Mouse (Mus musculus) cerebellum, adult 2 months (tissue): ENCODE results near the gene Syt8. TPM values are rescaled to one million over a fixed set of nuclear protein-coding genes. Genes with fewer than 3 reads are reported as not detected.

Experiments
- DNase-seq, 2 experiments: peaks; one replicate each; pipeline ENCODE4 v3.0.0; 2021
- H3K27ac ChIP-seq: fragments of 200-500 bp; 2 replicates; pipeline ENCODE4 v1.5.1; 2012; ENCODE audit warnings: low read length, control low read depth, inconsistent platforms; ENCODE audit not compliant: insufficient read depth
- H3K27me3 ChIP-seq: fragments of 200-500 bp; 2 replicates; pipeline ENCODE4 v1.6.1; 2012; ENCODE audit warnings: inconsistent platforms, mild to moderate bottlenecking, low read length, moderate library complexity; ENCODE audit not compliant: control insufficient read depth, insufficient read depth
- H3K4me1 ChIP-seq: fragments of 200-500 bp; 2 replicates; pipeline ENCODE4 v1.6.1; 2011; ENCODE audit warnings: low read length; ENCODE audit not compliant: control insufficient read depth, insufficient read depth
- H3K4me3 ChIP-seq: fragments of 200-500 bp; replicated peaks from 2 replicates; pipeline ENCODE3; 2011; ENCODE audit warnings: mild to moderate bottlenecking, low read depth, low read length, control low read depth; ENCODE audit not compliant: insufficient read depth
- CTCF ChIP-seq: fragments of 200-500 bp; IDR thresholded peaks from 2 replicates; pipeline ENCODE4 v1.5.1; 2011; ENCODE audit warnings: low read depth, mild to moderate bottlenecking, control low read depth, low read length, moderate library complexity, borderline replicate concordance; ENCODE audit not compliant: insufficient read depth
- POLR2A ChIP-seq: fragments of 200-500 bp; IDR thresholded peaks from 2 replicates; pipeline ENCODE4 v1.6.1; 2011; ENCODE audit warnings: low read length, control low read depth, borderline replicate concordance; ENCODE audit not compliant: insufficient read depth
- WGBS: fragments of 180-500 bp; shearing (Covaris S2); methylation state at CpG from one replicate; pipeline ENCODE4 v1.1.7; 2018; 5-methylcytosine and 5-hydroxymethylcytosine counted together
- polyA plus RNA-seq: library from polyadenylated mRNA; depleted of rRNA; stranded (reverse); fragments of >200 nt; gene quantifications from 2 replicates; pipeline ENCODE4 v1.2.3, GENCODE M21; 2012; rRNA removed

The Syt8 gene
- not detected in 2 replicates for polyA plus RNA-seq

DNA sequence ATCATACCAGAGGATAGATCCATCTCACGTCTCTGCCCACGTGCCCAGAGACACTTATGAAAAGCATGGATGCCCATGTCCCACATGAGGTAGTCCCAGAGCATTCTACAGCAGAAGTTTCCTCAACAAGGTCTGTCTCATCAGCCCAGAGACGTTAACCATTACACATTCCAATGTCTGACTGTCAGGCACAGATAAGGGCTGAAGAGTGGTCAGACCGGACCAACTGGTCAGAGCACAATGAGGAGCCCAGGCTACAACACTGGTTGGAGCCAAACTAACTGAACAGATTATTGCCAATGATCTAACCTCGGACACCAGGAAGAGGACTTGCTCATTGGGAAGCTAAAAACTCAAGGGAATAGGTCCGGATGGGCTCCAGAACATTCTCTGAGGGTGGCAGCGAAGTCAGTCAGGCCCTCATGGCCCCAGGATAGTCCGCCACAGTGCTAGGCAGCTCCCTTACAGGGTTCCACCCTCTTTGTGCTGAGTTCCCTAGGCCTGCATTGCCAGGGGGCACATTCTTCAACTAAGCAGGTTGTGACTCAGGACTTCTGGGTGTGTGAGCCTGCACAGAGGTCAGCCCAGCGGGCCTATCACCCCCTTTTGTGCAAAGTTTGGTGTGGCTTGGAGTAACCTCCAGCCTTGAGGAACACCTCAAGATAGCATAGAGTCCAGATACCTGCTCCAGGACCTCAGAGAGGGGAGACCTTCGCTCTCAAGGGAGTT lies at the start of gene Syt8:
Gene Syt8 (plus strand): TSS at position 714 of the 729 bp plus-strand sequence.
- H3K27me3 ChIP-seq, result no peaks in the 10 kb centered on the region
- no peak within 1 kb of the TSS for H3K27ac ChIP-seq
- no peak within 1 kb of the TSS for H3K4me3 ChIP-seq
- no peak for TF ChIP-seq CTCF
- TF ChIP-seq POLR2A, result no peak
- peak in 1 of 2 experiments; percentile 12 for DNase-seq
- 94% methylated on average over 10 of the region's 10 CpGs for WGBS
- peaks cover 5% of the 10 kb centered on the region; the same call in 1 of the 2 replicates for H3K4me1 ChIP-seq

DNA sequence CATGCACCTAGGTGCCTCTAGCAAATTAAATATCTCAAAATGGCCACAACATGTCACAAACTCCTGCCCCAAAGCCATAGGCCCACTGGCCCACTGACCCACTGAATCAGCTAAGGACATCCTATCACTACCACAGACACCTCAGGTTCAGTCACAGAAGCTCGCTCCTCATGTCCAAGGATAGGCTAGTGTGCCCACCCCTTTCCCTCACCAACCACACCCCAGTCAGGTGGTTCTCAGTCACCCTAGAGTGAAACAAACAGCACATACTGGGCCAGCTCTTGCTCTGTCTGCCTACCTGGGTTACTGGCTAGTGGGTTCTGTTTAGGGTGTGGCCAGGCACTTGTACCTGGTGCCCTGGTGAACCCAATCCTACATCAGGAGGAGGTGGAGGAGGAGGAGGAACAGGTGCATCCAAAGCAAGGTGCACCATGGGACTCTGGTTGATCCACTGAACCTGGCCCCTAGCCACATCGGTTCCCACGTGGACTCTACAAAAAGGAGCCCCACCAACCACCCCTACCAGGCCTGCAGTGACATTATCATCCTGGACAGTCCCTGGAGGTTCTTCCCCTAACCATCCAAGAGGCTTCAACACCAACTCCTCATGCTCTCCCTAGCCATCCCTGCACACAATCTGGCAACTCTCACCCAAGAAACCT lies 48.8 kb upstream of the Syt8 start:
- Histone ChIP-seq H3K27ac (no peak overlapping the region), H3K27me3 (no peaks in the 10 kb centered on the region), H3K4me3 (peak overlapping the region; percentile 93), H3K4me1 (peaks cover 18% of the 10 kb centered on the region)
- WGBS, result 59% methylated on average over 3 of the region's 3 CpGs
- TF ChIP-seq POLR2A (no peak), CTCF (no peak)
- DNase-seq, result no peak

DNA sequence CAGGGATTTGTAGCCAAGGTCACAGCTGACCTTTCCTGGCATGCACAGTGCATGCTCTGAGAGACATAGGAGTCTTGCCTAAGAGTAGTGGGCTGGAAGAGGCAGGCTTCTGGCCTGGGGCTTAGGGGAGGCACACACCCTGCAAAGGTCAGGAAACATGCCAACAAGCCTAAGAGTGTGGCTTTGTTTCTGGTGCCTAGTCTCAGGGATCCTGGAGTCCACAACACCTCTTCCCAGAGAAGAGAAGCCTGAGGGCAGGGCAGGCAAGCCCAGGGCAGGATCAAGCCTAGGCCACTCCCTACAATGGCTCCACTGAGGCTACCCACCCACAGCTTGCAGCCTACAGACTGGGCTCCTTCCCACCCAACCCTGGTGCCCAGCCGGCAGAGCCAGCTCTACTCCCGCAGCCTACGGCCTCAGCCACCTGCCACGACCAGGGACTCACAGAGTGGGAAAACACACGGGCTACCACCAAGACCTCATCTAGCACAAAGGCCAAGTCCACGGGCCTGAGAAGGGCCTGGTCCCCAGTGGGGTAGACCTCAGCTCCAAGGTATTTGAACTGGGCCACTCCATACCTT lies 47.9 kb upstream of the Syt8 start:
- peaks cover 18% of the 10 kb centered on the region for H3K4me1 ChIP-seq
- peak overlapping the region; percentile 55; the same call in 1 of the 2 replicates for H3K27ac ChIP-seq
- peak in 1 of 2 experiments; percentile 43 for DNase-seq
- H3K4me3 ChIP-seq, result peak overlapping the region; percentile 93
- TF ChIP-seq POLR2A, result no peak
- H3K27me3 ChIP-seq, result no peaks in the 10 kb centered on the region
- WGBS, result 1% methylated on average over 6 of the region's 6 CpGs

DNA sequence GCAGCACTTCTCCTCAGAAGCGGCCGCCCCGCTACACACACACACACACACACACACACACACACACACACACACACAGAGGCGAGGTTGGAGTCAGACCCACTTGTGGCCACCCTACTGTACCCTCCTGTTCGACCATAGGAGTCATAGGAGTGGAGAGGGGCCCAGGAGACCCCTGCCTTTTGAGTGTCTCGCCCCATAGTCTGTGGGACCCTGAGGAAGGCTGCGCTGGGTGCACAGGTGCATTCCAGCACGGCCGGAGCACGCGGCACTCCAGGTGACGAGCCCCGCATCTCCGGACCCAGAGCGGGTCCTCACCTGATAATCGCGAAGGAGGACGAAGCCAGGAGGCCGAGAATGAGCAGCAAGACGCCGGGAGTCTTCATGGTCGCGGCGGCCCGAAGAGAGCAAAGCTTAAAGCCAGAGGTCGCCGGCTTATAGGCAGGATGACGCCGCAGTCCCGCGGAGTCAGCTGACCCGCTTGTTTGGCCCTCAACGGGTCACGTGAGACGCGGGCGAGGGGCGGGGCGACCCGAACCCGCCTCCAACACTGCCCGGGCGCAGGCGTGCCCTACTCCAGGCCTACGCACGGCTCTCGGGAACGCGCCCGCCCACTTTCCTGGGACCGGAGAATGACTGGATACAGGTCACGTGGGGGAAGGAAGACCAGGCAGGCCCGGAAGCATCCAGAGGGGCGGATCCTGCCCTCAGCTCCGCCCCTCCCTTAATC lies 47.1 kb upstream of the Syt8 start, which contains the start of gene Ctsd:
Gene Ctsd (minus strand): TSS at position 620 of the 730 bp plus-strand sequence.
- peak; percentile 97 to 98 for DNase-seq
- Histone ChIP-seq H3K4me1 (peaks cover 14% of the 10 kb centered on the region), H3K27ac (peak within 1 kb of the TSS; percentile 55), H3K4me3 (peak within 1 kb of the TSS; percentile 93), H3K27me3 (no peaks in the 10 kb centered on the region)
- 1% methylated on average over 54 of the region's 55 CpGs for WGBS
- TF ChIP-seq CTCF (no peak), POLR2A (peak; percentile 90)

DNA sequence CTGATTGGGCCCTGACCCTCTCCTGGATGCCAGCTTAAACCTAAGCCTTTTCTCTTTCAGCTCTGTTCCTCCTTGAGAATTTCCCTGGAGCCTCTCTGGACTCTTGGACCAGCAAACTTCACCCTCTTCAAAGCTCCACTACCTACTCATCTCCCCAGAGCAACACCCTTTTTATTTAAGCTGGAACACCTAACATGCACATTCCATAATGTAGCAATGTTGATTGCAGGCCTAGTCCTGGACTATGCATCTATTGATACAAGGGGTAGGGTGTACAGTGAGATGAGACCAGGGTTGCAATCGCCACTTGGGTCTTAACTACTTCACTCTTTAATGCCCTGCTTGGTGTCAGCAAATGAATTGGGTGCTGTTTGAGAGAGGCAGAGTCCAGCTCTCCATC lies 46.5 kb upstream of the Syt8 start:
- 91% methylated on average over 1 of the region's 1 CpGs for WGBS
- Histone ChIP-seq H3K27me3 (no peaks in the 10 kb centered on the region), H3K4me3 (peak overlapping the region; percentile 93), H3K4me1 (peaks cover 14% of the 10 kb centered on the region), H3K27ac (peak overlapping the region; percentile 16; the same call in 1 of the 2 replicates)
- DNase-seq, result no peak
- TF ChIP-seq CTCF, result no peak
- TF ChIP-seq POLR2A, result no peak

DNA sequence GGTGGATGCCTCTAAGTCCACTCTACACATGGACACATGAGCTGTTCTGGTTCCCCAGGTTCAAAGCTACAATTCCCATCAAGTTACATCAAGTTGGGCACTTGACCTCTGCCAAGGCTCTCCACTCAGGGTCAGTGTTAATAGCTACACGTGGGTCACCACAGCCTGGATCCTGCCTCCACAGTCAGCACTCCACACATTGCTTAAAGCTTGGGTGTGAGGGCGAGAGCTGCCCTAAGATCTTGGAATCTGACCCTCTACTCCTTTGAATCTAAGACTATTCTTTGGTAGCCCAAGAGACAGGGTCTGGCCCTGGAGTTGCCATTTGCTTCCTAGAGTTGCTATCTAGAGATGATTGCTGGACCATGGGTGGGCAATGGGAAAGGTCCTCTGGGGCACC lies 45.9 kb upstream of the Syt8 start:
- no peak for DNase-seq
- WGBS, result 96% methylated on average over 2 of the region's 2 CpGs
- no peak overlapping the region for H3K4me3 ChIP-seq
- H3K4me1 ChIP-seq, result peaks cover 14% of the 10 kb centered on the region
- H3K27ac ChIP-seq, result no peak overlapping the region
- H3K27me3 ChIP-seq, result no peaks in the 10 kb centered on the region
- TF ChIP-seq POLR2A, result no peak
- no peak for TF ChIP-seq CTCF

DNA sequence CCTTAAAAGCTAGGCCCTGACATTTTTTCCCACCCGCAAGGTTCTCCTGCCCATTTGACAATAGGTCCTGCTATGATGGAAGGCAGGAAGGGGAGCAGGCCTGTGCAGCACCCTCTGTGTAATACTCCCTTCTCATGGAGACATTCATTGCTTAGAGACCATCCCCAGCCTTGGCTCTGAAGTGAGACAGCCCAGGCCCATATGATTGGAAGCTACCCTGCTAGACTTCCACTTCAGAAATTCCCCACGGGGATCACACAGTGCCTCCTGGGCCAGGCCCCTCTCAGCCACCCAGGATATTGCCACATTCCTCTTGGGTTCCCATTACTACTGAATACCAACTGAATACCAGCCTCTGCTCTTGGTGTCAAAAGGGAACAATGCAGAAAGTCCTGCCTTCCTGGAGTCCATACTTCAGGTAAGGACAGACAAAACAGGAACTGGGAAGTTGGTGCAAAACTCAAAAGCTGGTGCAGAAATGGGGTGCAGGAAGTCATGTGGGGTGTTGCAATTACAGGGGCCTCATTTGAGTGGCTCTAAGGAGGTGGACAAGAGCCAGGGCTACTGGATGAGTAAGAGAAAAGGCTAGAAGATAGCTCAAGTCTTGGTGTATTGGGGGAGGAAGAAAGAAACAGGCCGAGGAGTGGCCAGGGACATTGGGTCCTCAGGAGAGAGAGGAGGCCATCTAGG lies 44.5 kb upstream of the Syt8 start:
- WGBS, result 92% methylated on average over 3 of the region's 3 CpGs
- Histone ChIP-seq H3K27me3 (no peaks in the 10 kb centered on the region), H3K4me1 (peaks cover 14% of the 10 kb centered on the region)

More for the DNA sequence above, 44.5 kb upstream of the Syt8 start:
- H3K27ac ChIP-seq, result no peak overlapping the region
- DNase-seq, result no peak
- TF ChIP-seq POLR2A (no peak), CTCF (no peak)
- no peak overlapping the region for H3K4me3 ChIP-seq
